Comparison of ENCODE assay signal across 15 mouse cellular contexts in genomic region chr1:69768714-69769113, GRCm38 (mm10). TPM values are rescaled to one million over a fixed set of nuclear protein-coding genes. Genes with fewer than 3 reads are reported as not detected.
DNase-seq lines count a peak whose midpoint lies in the region; ATAC-seq lines count a peak whose summit lies in the region.
"Had no signal": no experiment of that assay in that cellular context is flagged by ENCODE, and none has a peak within 500 bp of the region (broad histone marks: within the 10 kb centered on the region; RNA-seq: fewer than 3 reads in every experiment).

No protein-coding gene starts in this region.

- no peak overlapping the region for H3K27ac ChIP-seq in forebrain, embryonic 12.5 days
- no peak overlapping the region for H3K27ac ChIP-seq in forebrain, embryonic 11.5 days (ENCODE audit: low read depth, low read length)
- H3K27ac ChIP-seq in neural tube, embryonic 15.5 days (replicated peaks), result no peak overlapping the region
- H3K27ac ChIP-seq: gastrocnemius, adult 2 months; heart, embryonic 13.5 days had no signal

- peak overlapping the region; percentile 13; the same call in 1 of the 2 replicates for H3K4me2 ChIP-seq in forebrain, embryonic 12.5 days
- H3K4me2 ChIP-seq in forebrain, embryonic 11.5 days (ENCODE audit: low read depth, low read length, severe bottlenecking), result no peak overlapping the region
- peak overlapping the region; percentile 18 for H3K4me2 ChIP-seq in neural tube, embryonic 15.5 days
- H3K4me2 ChIP-seq: heart, embryonic 13.5 days; lung, embryonic 14.5 days had no signal

- ATAC-seq in forebrain, embryonic 12.5 days (ENCODE audit: low FRiP score), result no peak
- no peak; the same call in 1 of the 2 replicates for ATAC-seq in forebrain, embryonic 11.5 days (replicated peaks; ENCODE audit: low FRiP score)
- ATAC-seq in neural tube, embryonic 15.5 days (ENCODE audit: low FRiP score), result no peak
- ATAC-seq: intestine, embryonic 16.5 days had no signal

- H3K4me3 ChIP-seq in forebrain, embryonic 12.5 days (replicated peaks), result no peak overlapping the region
- H3K4me3 ChIP-seq in forebrain, embryonic 11.5 days (ENCODE audit: low read depth, low read length), result no peak overlapping the region
- no peak overlapping the region for H3K4me3 ChIP-seq in neural tube, embryonic 15.5 days (replicated peaks)
- H3K4me3 ChIP-seq: gastrocnemius, adult 2 months; heart, embryonic 13.5 days had no signal

- 30% methylated on average over 11 of the region's 11 CpGs for WGBS in forebrain, embryonic 12.5 days
- WGBS in forebrain, embryonic 11.5 days, result 26% methylated on average over 11 of the region's 11 CpGs
- 44% methylated on average over 11 of the region's 11 CpGs for WGBS in neural tube, embryonic 15.5 days

- H3K27me3 ChIP-seq in forebrain, embryonic 12.5 days, result no peaks in the 10 kb centered on the region
- H3K27me3 ChIP-seq in forebrain, embryonic 11.5 days (ENCODE audit: control insufficient read depth, insufficient read depth, low read length), result no peaks in the 10 kb centered on the region
- H3K27me3 ChIP-seq in neural tube, embryonic 15.5 days (replicated peaks), result no peaks in the 10 kb centered on the region
- H3K27me3 ChIP-seq: heart, embryonic 13.5 days had no signal

- H3K9me3 ChIP-seq in forebrain, embryonic 12.5 days, result no peaks in the 10 kb centered on the region
- no peaks in the 10 kb centered on the region for H3K9me3 ChIP-seq in forebrain, embryonic 11.5 days (ENCODE audit: control insufficient read depth, low read length)
- H3K9me3 ChIP-seq in neural tube, embryonic 15.5 days (replicated peaks), result no peaks in the 10 kb centered on the region
- H3K9me3 ChIP-seq: heart, embryonic 13.5 days had no signal

- DNase-seq in forebrain, embryonic 11.5 days (ENCODE audit: low spot score), result no peak
- no peak for DNase-seq in neural tube, embryonic 10.5 days (ENCODE audit: extremely low spot score, low spot score)
- DNase-seq in naive thymus-derived CD4-positive, alpha-beta T cell, adult 2 months (ENCODE audit: low read depth), result peak; percentile 57
- no peak for DNase-seq in ovary, postnatal 36 days (ENCODE audit: low spot score)
- DNase-seq in cerebellum, adult 11 months, result no peak
- no peak for DNase-seq in layer of hippocampus, postnatal 36 days
- DNase-seq: cerebellum, adult 9-10 months; gastrocnemius, adult 2 months; lung, embryonic 14.5 days had no signal

- peaks cover 7% of the 10 kb centered on the region; the same call in 1 of the 2 replicates for H3K4me1 ChIP-seq in forebrain, embryonic 12.5 days
- H3K4me1 ChIP-seq in forebrain, embryonic 11.5 days (replicated peaks; ENCODE audit: control insufficient read depth, insufficient read depth, low read length), result no peaks in the 10 kb centered on the region; the same call in 1 of the 2 replicates
- peaks cover 4% of the 10 kb centered on the region; the same call in 1 of the 2 replicates for H3K4me1 ChIP-seq in neural tube, embryonic 15.5 days
- H3K4me1 ChIP-seq: heart, embryonic 13.5 days had no signal

- no peaks in the 10 kb centered on the region for H3K36me3 ChIP-seq in forebrain, embryonic 12.5 days (replicated peaks)
- no peaks in the 10 kb centered on the region for H3K36me3 ChIP-seq in forebrain, embryonic 11.5 days (ENCODE audit: control insufficient read depth, insufficient read depth, low read length)
- H3K36me3 ChIP-seq in neural tube, embryonic 15.5 days, result no peaks in the 10 kb centered on the region
- H3K36me3 ChIP-seq: heart, embryonic 13.5 days had no signal

- H3K9ac ChIP-seq in forebrain, embryonic 12.5 days, result no peak overlapping the region
- no peak overlapping the region for H3K9ac ChIP-seq in forebrain, embryonic 11.5 days (ENCODE audit: low read length)
- no peak overlapping the region for H3K9ac ChIP-seq in neural tube, embryonic 15.5 days (replicated peaks)
- H3K9ac ChIP-seq: heart, embryonic 13.5 days; lung, embryonic 14.5 days had no signal

RNA-seq across cellular contexts. Expression of gene Spag16, which starts 58.1 kb away (rescaled TPM):
- polyA plus RNA-seq in forebrain, embryonic 12.5 days (2016; fragmentation: Nextera tagmentation; extraction: Ambion mirVana), result 1.6 and 1.7 TPM in 2 replicates
- 1.1 and 2.1 TPM in 2 replicates for polyA plus RNA-seq in forebrain, embryonic 11.5 days (2014; fragmentation: Nextera tagmentation; extraction: Ambion mirVana)
- polyA plus RNA-seq in neural tube, embryonic 15.5 days (2015; fragmentation: Nextera tagmentation; extraction: Ambion mirVana), result 0.95 and 1.5 TPM in 2 replicates
- total RNA-seq in layer of hippocampus, postnatal 36 days (2021), result under 1 TPM; 0.42 to 0.56 TPM
- total RNA-seq: gastrocnemius, adult 2 months had no signal
- polyA plus RNA-seq: C2C12; large intestine, adult 2 months had no signal
